Mouse (Mus musculus) gastrocnemius, postnatal 4 days (tissue): ENCODE measurements around the gene Akap13. TPM values are rescaled to one million over a fixed set of nuclear protein-coding genes. Genes with fewer than 3 reads are reported as not detected.

ENCODE experiments used
- DNase-seq, 2 experiments: peaks; one replicate each; pipeline ENCODE4 v3.0.0; 2021 to 2022; ENCODE audit warnings: low spot score in 2 of 2, mixed read lengths in 2 of 2
- total RNA-seq, 2 experiments: library from RNA; stranded (reverse); gene quantifications; 2 replicates each; pipeline ENCODE4 v1.2.3; 2021

The Akap13 gene
- total RNA-seq, 2 experiments from 2014 or later: 88.7 to 102 TPM

DNA sequence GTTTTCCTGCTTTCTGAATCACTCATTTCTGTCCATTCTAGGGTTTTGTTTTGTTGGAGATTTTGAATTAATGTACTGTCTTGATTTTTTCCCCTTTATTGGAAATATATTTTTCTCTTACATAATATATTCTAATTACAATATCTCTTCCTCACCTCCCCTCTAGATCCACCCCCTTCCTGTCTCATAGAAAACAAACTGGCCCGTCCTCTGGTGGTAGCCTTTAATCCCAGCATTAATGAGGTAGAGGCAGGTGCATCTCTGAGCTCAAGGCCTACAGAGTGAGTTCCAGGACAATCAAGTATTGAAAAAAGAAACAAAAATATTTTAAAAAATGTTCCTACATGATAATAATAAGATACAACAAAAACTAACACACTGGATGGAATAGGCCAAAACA lies 201.6 kb downstream of the Akap13 start:
- no peak for DNase-seq

DNA sequence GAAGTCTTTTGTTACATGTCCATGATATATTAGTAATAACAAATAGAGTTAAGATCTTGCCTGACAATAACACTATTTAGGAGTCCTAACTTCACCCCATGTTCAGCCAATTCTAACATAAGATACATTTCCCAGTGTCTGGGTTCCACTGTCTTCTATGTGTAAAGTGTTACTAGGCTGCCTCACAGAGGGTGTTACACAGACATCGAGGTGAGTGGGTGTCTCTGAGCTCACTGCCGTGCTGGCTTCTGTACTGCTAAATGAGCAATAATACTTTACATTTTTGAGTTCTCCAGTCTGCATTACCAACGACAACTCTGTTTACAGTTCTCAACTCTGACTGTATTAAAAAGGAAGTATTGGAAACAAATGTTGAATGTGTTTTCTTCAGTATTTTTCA lies 209.1 kb downstream of the Akap13 start:
- DNase-seq: no peak

DNA sequence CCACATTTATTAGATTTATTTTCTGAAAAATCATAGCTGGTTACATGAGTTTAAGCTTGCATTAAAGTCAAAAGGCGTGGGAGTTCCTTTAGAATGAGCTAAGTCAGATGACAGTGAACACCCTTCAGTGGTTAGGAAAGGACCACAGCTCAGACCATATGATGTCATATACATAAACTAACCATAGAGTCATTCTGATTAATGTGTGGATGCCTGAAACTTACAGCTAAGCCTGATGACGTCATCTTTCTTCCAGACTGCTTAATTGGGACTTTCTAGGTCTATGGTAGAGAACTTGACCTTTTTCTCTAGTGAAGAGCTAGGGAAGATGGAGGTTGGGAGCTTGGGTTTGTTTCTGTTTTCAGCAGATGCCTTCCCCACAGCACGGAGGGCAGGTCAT lies 211.6 kb downstream of the Akap13 start:
- no peak for DNase-seq

DNA sequence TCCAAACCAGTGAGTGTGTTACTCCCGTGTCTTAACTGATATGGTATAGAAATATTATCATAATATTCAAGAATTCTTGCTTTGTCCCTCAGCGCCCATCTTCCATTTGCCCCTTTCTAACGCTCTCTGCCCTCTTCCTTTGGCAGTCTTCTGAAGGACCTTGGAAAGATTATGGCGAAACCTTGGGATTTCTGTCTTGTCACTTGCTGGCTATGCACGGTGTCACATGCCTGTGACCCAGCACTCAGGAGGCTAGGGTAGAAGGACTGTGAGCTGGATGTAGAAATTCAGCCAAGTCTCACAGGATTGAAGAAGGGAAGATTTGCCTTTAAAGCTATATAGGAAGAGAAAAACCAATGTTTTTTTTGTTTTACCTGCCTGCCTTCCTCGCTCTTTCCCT lies 212.2 kb downstream of the Akap13 start:
- DNase-seq: no peak

DNA sequence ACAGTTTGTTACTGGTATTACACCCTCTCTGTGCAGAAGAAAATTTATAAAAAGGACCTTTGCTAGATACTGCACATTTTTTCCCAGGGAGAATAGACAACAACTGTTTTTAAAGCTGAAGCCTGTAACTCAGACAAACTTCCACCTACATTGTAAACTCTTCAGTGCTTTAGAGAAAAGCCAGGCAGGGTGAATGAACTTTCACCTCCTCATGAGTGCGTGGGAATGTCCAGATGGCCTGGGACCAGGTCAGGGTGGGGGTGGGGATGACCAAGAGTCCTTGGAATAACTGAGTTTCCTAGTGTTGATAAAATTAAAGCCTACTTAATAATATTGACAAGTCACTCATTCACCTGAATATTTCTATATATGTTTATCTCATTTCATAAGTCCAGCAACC lies 213.1 kb downstream of the Akap13 start:
- DNase-seq: no peak

DNA sequence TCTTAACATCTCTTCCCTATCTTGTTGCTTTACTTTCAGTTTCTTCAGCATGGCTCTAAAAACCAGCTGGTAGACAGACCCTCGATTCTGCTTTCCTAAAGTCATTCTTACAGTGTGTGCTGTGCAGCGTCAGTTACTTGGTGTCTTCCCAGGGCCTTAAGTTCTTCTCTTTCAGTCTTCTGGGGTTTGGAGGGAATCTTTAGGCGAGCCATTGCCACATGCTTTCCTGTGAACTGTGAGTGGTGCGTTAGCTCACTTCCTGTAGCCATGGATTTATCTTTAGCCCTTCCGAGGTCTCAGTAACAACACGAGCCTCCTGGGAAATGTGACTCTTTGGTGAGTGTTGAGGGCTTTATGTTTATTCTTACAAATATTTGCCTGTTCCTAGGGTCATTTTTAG lies 214.1 kb downstream of the Akap13 start:
- no peak for DNase-seq

DNA sequence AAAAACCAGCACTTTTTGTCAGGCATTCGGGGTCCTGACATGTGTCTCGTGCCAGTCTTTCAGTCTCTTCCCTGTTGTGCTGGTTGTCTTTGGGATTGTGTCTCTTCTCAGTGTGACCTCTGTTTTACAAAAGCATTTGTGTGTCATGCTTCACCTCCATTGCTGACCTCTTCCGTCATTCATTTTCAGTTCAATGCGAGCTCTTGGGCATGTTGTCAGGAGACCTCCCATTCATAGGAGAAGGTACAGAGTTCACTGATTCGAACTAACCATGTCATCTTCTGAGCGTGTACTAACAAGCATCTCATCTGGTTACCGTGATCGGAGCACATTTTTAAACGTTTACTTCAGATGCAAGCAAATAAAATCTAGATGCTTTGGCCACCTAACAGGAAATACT lies 224.3 kb downstream of the Akap13 start:
- no peak for DNase-seq

DNA sequence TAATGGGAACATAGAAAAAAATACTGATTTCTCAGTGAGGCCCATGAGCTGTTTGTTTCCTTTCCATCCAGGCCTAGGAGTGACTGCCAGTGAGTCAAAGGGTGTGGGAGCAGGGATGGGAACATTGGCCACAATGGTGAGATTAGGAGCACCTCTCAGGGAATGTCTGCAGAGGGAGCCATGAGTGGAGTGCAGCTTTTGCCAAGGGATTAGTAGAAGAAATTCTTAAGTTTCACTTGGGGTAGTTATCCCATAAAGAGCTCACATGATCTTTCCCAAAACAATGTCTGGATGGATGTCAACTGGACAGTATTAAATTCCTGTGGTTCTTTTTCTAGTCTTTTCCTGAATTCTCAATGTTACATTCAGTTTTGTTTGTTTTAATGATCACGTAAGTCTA lies 227.6 kb downstream of the Akap13 start:
- no peak for DNase-seq

DNA sequence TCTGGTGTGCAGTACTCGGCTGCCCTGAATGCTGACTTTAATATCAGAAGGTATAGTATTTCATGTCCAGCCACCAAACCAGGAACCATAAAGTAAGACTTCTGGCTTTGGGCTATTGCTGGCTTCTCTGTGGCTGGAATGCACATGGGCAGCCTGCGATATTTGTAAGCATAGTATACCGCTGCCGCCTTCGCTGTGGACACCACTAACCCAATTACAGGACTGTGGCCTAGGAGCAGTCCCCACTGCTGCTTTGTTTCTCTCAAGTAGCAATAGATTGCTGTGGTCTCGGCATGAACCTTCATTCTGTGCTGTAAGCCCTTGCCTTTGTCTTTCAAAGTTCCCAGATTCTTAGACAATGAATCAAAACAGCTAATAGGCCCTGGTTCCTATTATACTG lies 228.1 kb downstream of the Akap13 start:
- no peak for DNase-seq

DNA sequence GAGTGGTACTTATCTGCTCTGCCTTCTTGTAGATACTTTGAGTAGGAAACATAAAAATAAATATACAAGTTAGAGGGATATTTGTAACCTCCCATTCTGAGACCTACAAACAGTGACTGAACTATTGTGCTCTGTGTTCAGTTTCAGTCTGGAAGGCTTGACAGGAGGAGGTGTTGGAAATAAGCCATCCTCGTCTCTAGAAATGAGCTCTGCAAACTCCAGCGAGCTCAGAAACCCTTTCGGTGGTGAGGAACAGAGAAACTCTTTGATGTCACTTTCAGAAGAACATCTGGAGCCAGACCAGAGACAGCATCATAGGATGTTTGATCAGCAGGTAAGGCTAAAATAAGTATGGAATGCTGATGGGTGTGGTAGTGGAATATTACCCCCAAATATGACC lies 229.6 kb downstream of the Akap13 start:
- DNase-seq: no peak

DNA sequence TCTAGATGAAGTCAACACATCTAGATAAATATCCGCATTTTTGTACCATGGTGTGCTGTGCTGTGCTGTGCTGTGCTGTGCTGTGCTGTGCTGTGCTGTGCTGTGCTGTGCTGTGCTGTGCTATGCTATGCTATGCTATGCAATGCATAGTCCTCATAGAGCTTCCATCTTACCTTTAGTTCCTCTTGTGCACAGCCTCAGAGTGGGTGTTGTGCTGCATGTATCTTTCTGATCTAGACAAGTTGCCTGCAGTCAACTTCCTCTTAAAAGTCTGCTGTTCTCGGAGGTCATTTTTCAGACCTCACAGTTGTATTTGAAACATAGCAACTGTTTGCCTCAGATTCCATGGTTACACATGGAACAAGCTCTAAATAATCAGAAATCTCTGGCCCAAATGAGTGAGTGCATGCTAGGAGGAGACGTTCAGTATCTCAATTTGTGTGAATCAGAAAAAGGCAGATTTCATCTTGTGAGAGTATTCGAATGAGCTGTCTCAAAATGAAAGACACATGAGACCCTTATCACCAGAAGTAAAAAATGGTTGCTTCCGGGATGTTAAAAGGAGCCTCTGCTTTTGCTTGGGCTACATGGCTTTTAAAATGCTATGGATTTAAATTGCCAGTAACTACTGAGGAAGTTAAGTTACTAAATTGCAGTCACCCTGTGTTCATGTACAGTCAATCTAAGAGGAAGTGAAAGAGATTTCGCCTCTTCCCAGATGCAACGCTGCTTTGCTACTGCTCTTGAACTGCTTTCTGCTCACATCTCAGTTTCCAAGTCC lies 230.9 kb downstream of the Akap13 start:
- DNase-seq: no peak

DNA sequence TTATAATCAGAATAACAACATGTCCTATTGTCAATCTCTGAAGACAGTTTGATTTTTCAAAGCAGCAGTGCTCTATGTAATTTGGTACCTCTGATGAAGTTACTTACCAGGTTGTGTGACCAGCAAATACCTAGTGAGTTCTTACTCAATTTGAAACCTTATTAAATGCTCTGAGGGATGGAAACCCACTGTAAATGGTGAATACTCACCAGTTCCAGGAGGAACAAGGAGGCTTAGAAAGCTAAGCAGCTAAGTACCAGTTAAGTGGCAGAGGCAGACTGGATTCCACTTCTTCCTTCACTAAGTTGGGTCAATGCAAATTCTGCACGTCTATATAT lies 231.5 kb downstream of the Akap13 start:
- no peak for DNase-seq

DNA sequence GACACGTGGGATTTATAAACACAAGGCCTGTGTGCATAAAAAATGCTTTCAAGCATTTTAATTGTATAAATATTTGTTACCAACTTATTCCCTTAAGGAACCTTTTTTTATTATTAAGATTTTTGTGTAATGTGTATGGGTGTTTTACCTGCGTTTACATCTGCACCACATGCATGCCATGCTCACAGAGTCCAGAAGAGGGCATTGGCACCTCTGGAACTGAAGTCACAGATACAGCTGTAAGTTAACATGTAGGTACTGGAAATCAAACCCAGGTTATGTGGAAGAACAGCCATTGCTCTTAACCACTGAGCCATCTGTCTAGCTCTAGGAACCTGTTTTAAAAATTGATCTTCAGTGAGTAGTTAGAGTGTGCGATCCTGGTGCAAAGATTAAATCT lies 232.8 kb downstream of the Akap13 start:
- DNase-seq: no peak

DNA sequence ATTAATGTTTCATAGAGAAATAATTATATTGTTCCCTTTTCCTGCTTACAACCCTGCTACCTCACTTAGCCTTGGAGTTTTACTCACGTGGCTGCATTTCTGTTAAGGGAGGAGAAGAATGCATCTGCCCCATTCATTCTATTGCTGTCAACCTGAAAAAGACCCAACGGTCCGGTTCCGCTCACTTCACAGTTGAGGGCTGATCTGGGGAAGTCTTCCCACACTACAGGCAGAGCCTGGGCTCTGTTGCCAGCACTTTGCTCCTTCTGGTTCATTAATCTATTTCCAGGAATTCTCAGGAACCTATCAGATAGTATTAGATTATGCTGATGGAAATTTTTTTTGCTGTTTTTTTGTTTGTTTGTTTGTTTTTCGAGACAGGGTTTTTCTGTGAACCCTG lies 239.4 kb downstream of the Akap13 start:
- no peak for DNase-seq

DNA sequence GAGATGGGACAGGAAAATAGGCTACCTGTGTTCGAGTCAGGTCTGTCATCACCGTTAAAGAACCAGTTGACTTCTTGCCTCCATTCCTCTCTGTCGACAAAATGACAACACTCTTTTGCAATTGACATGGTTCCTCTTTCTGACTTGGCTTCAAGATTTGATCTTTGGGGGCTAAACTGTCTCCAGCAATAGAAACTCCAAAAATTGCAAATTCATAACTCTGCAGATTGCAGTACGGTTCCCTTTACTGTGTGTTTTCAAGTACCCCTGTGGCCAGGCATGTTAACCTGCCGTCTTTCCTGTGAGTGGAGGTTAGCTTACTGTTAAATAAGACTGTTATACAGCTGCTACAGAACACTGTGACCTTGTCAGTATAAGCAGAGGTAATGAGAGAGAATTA lies 244.5 kb downstream of the Akap13 start:
- DNase-seq: no peak

DNA sequence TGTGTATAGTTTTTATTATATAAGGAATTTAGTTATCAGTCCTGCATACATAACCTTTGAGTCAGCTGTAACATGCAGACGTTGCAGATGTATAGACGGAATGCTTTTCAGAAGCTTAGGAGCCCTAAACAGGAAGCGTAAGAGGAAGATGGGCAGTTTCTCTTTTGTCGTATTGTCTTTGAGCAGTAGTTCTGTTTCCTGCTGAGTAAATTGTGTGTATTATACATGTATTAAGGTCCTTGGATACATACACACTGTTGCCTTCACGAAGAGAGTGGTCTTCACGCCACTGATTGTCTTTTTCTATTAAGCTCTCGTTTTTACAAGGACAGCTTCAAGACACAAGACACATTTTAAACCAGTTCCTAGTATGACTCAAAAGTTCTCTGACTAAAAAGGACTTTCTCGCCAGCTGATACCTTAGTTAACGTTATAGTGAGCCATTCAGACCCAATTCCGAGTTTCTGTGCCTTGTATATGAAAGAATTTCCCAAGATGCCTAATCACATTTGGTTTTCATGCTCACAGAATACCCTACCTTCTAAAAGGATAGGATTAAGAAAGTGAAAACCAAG lies 245.5 kb downstream of the Akap13 start:
- DNase-seq: no peak

DNA sequence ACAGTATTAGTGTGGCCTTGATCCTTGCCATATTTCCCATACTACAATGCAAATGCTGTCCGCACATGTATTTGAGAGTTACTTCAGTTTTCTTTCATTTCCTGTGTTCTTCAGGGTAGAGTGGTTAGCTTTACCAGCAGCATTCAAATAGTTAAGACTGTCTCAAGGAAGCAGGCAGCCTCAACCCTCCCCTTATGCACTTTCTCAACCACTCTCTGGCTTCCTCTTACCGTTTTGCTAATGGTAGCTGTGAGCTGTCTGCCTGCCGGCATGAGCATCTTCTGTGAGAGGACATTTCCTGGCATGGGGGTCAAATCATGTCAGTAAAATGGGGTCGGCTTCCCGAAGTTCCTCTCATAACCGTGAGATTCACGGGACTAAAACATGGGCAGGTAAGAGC lies 246.4 kb downstream of the Akap13 start:
- DNase-seq: no peak

DNA sequence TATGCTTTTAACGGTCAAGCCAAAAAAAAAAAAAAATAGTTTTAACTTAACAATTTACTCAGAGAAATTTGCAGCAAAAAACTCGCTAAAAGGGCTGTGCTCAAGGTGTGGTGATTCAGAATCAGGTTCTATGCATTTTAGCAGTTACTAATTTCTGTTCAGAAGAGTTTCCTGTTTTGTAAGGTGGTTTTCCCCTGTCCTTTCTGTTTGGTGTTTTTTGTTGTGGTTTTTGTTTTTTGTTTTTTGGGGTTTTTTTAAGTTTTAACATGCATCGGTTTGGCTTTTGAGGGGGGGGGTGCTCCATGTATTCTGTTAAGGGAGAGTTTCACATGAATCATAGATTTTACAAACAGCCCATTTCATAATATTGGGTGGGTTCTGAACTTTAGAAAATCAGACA lies 247.0 kb downstream of the Akap13 start:
- no peak for DNase-seq

DNA sequence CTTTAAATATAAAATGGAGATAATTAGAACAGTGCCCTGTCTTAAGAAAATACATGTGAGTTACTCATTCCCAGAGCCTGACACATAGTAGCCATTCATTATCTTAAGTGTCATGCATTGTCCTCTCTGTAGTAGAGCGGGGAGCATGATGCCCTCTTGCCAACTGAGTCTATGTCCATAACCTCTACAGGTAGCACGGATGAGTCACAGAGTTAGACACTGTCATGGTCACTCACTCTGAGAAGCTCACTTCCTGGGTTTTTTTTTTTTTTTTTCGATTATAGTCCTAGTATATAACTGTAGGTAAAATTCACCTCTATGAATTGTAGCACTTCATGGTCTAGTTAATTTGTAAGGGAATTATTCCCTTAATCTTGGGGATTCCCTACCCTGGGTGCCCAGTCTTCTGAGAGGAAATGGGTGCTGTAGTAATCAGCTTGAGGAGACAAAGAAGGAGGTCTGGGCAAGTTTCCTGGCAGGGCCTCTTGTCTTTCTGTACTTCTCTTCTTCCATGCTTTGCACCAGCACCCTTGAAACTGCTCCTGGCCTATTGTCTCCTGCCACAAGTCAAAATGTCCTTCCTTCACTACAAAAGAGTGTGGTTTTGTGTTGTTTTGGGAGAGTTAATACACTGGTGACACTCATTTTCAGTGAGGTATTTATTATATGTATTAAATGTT lies 247.8 kb downstream of the Akap13 start:
- DNase-seq: no peak

DNA sequence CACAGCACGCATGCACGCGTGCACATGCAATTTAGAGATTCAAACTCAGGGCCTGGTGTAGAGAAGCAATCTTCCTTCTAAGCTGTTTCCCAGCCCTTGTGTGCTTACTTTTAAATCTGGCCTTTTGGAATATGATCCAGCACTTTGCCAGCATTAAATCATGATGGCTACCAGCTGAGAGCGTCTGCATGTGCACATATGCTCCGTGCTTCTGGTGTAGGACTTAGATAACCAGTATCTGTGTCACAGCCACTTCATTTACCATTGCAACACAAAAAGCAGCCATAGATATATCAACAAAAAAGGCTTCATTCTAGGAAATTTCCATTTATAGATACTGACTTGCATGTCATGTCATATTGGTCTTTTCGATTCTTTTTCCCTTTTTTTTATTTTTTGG lies 249.5 kb downstream of the Akap13 start:
- no peak for DNase-seq

DNA sequence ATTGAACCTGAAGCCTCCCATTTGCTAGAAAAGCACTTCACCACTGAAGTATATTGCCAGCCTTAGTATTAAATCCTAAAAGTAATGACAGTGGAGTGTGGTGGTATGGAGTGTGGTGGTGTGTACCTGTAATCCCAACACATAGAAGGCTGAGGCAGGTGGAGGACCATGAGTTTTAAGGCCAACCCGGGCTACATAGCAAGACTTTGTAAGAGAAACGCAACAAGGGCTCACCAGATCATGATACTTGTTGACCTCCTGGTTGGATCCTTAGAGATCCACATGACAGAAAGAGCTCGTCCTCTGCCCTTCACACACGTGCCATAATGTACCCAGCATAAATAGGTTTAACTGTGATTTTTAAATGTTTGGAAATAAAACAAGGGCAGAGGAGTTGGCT lies 254.6 kb downstream of the Akap13 start:
- DNase-seq: no peak

DNA sequence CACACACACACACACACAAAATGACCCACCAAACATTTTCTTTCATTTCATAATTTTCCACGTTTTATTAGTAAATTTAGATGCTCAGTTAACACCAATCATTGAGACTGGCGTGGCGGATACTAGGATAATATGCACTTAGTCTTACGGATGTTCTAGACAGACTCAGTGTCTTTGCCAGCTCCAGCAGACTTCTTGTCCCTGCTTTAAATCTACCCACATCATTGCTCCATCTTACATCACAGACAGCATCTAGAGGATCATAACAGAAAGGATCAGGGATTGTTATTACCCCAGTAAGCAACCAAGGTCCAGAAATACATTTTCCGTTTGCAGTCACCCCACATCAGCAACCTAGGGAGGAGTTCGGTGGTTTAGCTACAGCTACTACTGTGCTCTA lies 255.6 kb downstream of the Akap13 start:
- no peak for DNase-seq

DNA sequence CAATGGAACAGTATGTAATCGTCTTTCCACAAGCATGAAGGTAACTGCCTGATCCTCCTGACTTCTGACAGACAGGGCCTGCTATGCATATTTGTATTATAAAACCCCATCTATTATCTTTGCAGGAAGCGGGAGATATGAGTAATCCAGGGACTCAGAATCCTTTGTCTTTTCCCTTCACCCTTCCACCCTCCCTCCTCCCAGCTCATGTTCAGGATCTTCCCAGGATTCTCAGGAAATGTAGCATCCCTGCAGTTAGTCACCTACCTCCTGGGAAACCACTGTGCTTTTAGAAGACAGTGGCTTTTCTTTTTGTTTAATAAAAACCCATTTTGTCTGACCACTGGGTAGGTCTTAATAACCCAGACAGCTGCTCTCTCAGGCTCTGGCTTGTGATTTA lies 256.1 kb downstream of the Akap13 start:
- DNase-seq: no peak
